Mouse (Mus musculus): ENCODE measurements around the gene Aip. TPM values are rescaled to one million over a fixed set of nuclear protein-coding genes. Genes with fewer than 3 reads are reported as not detected.

Aip gene
- polyA plus RNA-seq, 1 experiment from 2014 or later = 70.9 TPM

DNA sequence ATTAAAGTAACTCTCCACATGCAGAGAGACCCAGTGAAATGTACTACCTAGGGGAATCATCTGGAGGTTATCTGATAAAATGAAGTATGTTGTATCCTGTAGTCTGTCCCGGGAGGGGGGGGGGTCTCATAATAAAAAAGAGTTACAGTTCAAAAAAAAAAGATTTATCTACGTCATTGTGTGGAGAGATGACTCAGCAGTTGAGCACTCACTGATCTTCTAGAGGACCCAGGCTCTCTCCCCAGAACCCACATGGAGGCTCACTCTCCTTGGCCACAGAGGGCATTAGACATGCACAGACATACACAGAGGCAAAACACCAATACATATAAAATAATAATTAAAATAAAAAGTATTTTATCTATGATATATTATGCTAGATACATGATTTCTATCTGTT, 34.3 kb downstream of the Aip start:
- Histone ChIP-seq H3K4me1 (peaks cover 6% of the 10 kb centered on the region), H3K27ac (replicated peaks) (no peak overlapping the region), H3K4me3 (no peak overlapping the region), H3K9me3 (no peaks in the 10 kb centered on the region), H3K36me3 (replicated peaks) (no peaks in the 10 kb centered on the region), H3K27me3 (replicated peaks; ENCODE audit: low read depth, poor library complexity, severe bottlenecking) (no peaks in the 10 kb centered on the region)
- 72% methylated on average over 2 of the region's 2 CpGs for WGBS
- no peak for DNase-seq (ENCODE audit: low spot score)

DNA sequence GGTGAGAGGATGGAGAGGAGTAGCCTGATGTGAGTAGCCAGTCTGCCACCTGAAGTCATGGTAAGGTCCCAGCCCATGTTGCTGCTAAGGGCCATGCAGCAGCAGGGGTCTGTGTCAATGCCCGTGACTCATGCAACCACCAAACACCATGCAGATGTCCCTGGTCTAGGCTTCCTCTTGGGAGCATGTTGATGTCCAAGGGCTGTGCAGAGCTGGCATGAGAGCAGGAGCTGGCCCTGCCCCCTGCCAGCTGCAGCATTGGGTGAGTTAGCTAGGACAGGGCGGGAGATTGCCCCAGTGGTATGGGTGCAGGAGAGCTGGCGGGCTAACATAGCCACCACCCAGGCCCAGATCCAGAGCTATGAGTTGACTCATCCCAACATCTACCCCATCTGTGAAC, 35.2 kb downstream of the Aip start:
- no peaks in the 10 kb centered on the region for H3K27me3 ChIP-seq (replicated peaks; ENCODE audit: low read depth, poor library complexity, severe bottlenecking)
- no peaks in the 10 kb centered on the region for H3K9me3 ChIP-seq
- WGBS = 85% methylated on average over 3 of the region's 3 CpGs
- no peak overlapping the region for H3K4me3 ChIP-seq
- H3K27ac ChIP-seq (replicated peaks) = no peak overlapping the region
- H3K36me3 ChIP-seq (replicated peaks) = no peaks in the 10 kb centered on the region
- no peak for DNase-seq (ENCODE audit: low spot score)
- no peaks in the 10 kb centered on the region for H3K4me1 ChIP-seq

DNA sequence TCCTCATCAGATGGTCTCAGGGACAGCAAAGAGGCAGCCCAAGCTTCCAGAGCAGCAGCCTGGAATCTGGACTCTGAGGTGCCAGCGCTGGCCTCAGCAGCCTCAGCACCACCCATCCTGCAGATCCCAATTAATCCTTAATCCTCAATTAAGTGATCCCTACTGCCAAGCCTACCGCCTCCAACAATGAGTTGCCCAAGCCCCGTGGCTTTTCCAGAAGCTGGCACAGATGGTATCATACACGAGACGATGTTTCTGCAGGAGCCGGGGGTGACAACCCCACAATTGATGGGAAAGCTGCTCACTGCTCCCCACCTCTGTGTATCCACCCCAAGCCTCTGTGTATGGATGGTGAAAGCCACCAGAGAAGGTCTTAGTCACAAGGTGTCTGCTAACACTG, 36.5 kb downstream of the Aip start:
- Histone ChIP-seq H3K36me3 (replicated peaks) (no peaks in the 10 kb centered on the region), H3K9me3 (no peaks in the 10 kb centered on the region), H3K27ac (replicated peaks) (no peak overlapping the region), H3K27me3 (replicated peaks; ENCODE audit: low read depth, poor library complexity, severe bottlenecking) (peaks cover 3% of the 10 kb centered on the region; the same call in 1 of the 2 replicates), H3K4me1 (no peaks in the 10 kb centered on the region), H3K4me3 (no peak overlapping the region)
- no peak for DNase-seq (ENCODE audit: low spot score)
- WGBS = 75% methylated on average over 6 of the region's 6 CpGs

DNA sequence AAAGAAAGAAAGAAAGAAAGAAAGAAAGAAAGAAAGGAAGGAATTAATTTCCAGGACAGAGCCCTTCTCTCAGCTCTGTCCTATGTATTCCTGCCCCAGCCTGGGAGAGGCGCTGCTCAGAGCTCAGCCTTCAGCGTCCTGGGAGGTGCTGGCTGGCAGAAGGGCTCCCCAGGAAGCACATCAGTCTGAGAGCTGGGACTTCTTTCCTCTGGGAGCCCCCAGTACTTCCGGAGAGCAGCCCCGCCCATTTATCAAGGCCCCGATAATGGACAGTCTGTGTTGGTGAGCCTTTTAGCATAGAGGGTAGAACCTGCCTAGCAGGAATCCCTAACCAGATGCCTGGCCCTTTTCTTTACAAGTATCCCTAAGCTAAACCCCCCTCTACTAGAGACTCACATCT, 37.5 kb downstream of the Aip start:
- no peaks in the 10 kb centered on the region for H3K9me3 ChIP-seq

GRCm38 (mm10) chr19:4087090-4087489, 38.6 kb downstream of the Aip start:
- no peak for DNase-seq (ENCODE audit: low spot score)
- H3K36me3 ChIP-seq (replicated peaks) = no peaks in the 10 kb centered on the region
- WGBS = 92% methylated on average over 5 of the region's 5 CpGs
- no peak overlapping the region for H3K27ac ChIP-seq (replicated peaks)
- H3K27me3 ChIP-seq (replicated peaks; ENCODE audit: low read depth, poor library complexity, severe bottlenecking) = peaks cover 16% of the 10 kb centered on the region
- peaks cover 6% of the 10 kb centered on the region for H3K4me1 ChIP-seq
- no peaks in the 10 kb centered on the region for H3K9me3 ChIP-seq
- no peak overlapping the region for H3K4me3 ChIP-seq

More for the DNA sequence above, 37.5 kb downstream of the Aip start:
- 55% methylated on average over 5 of the region's 5 CpGs for WGBS
- Histone ChIP-seq H3K27me3 (replicated peaks; ENCODE audit: low read depth, poor library complexity, severe bottlenecking) (peaks cover 10% of the 10 kb centered on the region; the same call in 1 of the 2 replicates), H3K4me1 (peaks cover 6% of the 10 kb centered on the region), H3K36me3 (replicated peaks) (no peaks in the 10 kb centered on the region), H3K27ac (replicated peaks) (no peak overlapping the region), H3K4me3 (no peak overlapping the region)
- no peak for DNase-seq (ENCODE audit: low spot score)

DNA sequence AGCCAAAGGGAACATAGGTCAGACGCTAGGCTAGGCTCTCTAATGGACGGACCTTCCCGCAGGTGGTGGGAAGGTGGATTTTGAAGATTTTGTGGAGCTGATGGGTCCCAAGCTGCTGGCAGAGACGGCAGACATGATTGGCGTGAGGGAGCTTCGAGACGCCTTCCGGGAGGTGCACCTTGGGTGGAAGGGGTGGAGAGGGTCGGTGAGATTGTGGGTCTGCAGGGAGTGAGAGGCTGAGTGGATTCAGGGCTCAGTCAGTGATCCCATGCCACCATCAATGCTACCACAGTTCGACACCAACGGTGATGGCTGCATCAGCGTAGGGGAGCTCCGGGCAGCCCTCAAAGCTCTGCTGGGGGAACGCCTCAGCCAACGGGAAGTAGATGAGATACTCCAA, 39.5 kb downstream of the Aip start:
- no peak for DNase-seq (ENCODE audit: low spot score)
- H3K4me3 ChIP-seq = no peak overlapping the region
- no peaks in the 10 kb centered on the region for H3K9me3 ChIP-seq
- no peaks in the 10 kb centered on the region for H3K36me3 ChIP-seq (replicated peaks)
- H3K4me1 ChIP-seq = peaks cover 6% of the 10 kb centered on the region
- H3K27me3 ChIP-seq (replicated peaks; ENCODE audit: low read depth, poor library complexity, severe bottlenecking) = peaks cover 16% of the 10 kb centered on the region
- WGBS = 94% methylated on average over 15 of the region's 15 CpGs
- no peak overlapping the region for H3K27ac ChIP-seq (replicated peaks)

- WGBS = 90% methylated on average over 1 of the region's 1 CpGs
- Histone ChIP-seq H3K36me3 (replicated peaks) (no peaks in the 10 kb centered on the region), H3K9me3 (no peaks in the 10 kb centered on the region), H3K27ac (replicated peaks) (no peak overlapping the region), H3K4me1 (peaks cover 6% of the 10 kb centered on the region), H3K27me3 (replicated peaks; ENCODE audit: low read depth, poor library complexity, severe bottlenecking) (peaks cover 16% of the 10 kb centered on the region), H3K4me3 (no peak overlapping the region)
- DNase-seq (ENCODE audit: low spot score) = no peak
Observed at GRCm38 (mm10) chr19:4084984-4085383, 40.7 kb downstream of the Aip start.

DNA sequence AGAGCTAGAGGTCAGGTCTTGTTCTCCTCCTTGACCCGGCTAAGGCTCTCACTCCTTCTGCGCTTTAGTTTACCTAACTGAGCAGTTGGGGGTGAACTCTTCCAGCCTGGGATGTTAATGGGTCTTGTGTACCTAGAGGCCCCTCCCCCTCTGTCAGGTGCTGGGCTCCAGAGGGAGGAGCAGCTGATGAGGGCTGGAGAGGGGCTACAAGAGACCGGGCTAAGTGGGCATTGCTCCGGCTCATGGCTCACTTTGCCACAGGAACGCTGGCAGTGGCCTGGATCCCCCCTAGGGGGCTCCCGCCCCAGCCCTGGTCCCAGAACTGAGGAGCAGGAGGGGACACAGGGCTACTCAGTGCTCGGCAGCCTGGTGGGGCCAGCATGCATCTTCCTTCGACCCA, 41.8 kb downstream of the Aip start:
- 27% methylated on average over 8 of the region's 8 CpGs for WGBS
- Histone ChIP-seq H3K27ac (replicated peaks) (no peak overlapping the region), H3K4me1 (peaks cover 6% of the 10 kb centered on the region), H3K36me3 (replicated peaks) (no peaks in the 10 kb centered on the region), H3K4me3 (no peak overlapping the region), H3K9me3 (no peaks in the 10 kb centered on the region), H3K27me3 (replicated peaks; ENCODE audit: low read depth, poor library complexity, severe bottlenecking) (peaks cover 16% of the 10 kb centered on the region)
- DNase-seq (ENCODE audit: low spot score) = no peak

DNA sequence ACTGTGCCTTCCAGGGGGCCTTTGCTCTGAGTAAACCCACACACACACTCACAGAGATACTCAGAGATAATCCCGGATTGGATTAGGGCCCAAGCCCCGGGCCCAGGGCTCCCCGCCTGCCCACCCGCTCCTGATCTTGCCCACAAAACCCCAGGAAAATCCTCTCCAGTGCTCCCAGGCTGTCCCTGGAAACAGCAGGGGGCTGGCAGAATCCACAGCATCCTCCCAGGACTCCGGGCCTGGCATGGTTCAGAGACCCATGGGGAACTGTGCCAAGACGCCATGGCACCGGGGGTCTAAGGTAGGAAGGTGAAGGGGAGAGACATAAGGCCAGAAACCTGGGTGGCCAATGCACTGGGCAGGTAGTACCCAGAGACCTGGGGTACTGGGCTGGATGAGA, 42.3 kb downstream of the Aip start:
- WGBS = 76% methylated on average over 7 of the region's 7 CpGs
- DNase-seq (ENCODE audit: low spot score) = no peak
- Histone ChIP-seq H3K9me3 (no peaks in the 10 kb centered on the region), H3K27ac (replicated peaks) (no peak overlapping the region), H3K27me3 (replicated peaks; ENCODE audit: low read depth, poor library complexity, severe bottlenecking) (peaks cover 16% of the 10 kb centered on the region), H3K4me1 (peaks cover 6% of the 10 kb centered on the region), H3K36me3 (replicated peaks) (no peaks in the 10 kb centered on the region), H3K4me3 (no peak overlapping the region)

- no peaks in the 10 kb centered on the region for H3K9me3 ChIP-seq
- H3K4me3 ChIP-seq = no peak overlapping the region
- peaks cover 6% of the 10 kb centered on the region for H3K4me1 ChIP-seq
- H3K27ac ChIP-seq (replicated peaks) = no peak overlapping the region
- peaks cover 16% of the 10 kb centered on the region for H3K27me3 ChIP-seq (replicated peaks; ENCODE audit: low read depth, poor library complexity, severe bottlenecking)
- H3K36me3 ChIP-seq (replicated peaks) = no peaks in the 10 kb centered on the region
- DNase-seq (ENCODE audit: low spot score) = no peak
- WGBS = 83% methylated on average over 11 of the region's 11 CpGs
Observed at GRCm38 (mm10) chr19:4082219-4082965, 43.3 kb downstream of the Aip start.

DNA sequence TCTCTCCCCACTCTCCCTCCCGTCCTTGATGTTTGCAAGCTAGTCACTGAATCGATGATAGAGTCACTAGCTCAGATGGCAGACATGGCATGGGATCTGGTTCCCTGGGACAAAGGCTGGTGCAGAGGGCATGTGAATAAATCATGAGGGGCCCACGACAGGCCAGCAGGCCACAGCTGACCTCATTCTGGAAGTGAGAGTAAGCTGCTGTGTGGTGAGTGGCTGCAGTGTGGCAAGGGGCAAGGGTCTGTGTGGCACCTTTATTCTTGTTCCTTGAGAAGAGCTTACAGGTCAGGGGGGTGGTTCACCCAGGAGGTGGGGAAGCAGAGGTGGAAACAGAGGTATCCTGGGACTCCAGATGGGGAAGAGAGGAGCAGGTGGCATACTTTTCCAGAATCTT, 44.3 kb downstream of the Aip start, which contains the start of gene Cabp2:
TSS of gene Cabp2 (plus strand) at position 185 of the 400 bp plus-strand sequence.
- no peak within 1 kb of the TSS for H3K4me3 ChIP-seq
- H3K4me1 ChIP-seq = peaks cover 6% of the 10 kb centered on the region
- peaks cover 16% of the 10 kb centered on the region for H3K27me3 ChIP-seq (replicated peaks; ENCODE audit: low read depth, poor library complexity, severe bottlenecking)
- no peak within 1 kb of the TSS for H3K27ac ChIP-seq (replicated peaks)
- no peaks in the 10 kb centered on the region for H3K36me3 ChIP-seq (replicated peaks)
- WGBS = 73% methylated on average over 3 of the region's 3 CpGs
- no peak for DNase-seq (ENCODE audit: low spot score)
- H3K9me3 ChIP-seq = no peaks in the 10 kb centered on the region

- Histone ChIP-seq H3K4me3 (no peak overlapping the region), H3K27me3 (replicated peaks; ENCODE audit: low read depth, poor library complexity, severe bottlenecking) (peaks cover 16% of the 10 kb centered on the region), H3K36me3 (replicated peaks) (no peaks in the 10 kb centered on the region), H3K27ac (replicated peaks) (no peak overlapping the region), H3K4me1 (peaks cover 6% of the 10 kb centered on the region), H3K9me3 (no peaks in the 10 kb centered on the region)
- no peak for DNase-seq (ENCODE audit: low spot score)
- WGBS = 67% methylated on average over 8 of the region's 8 CpGs
Observed at GRCm38 (mm10) chr19:4080511-4081009, 45.1 kb downstream of the Aip start.

GRCm38 (mm10) chr19:4079594-4079993, 46.1 kb downstream of the Aip start:
- Histone ChIP-seq H3K27ac (replicated peaks) (no peak overlapping the region), H3K36me3 (replicated peaks) (no peaks in the 10 kb centered on the region), H3K4me3 (no peak overlapping the region), H3K4me1 (peaks cover 6% of the 10 kb centered on the region), H3K27me3 (replicated peaks; ENCODE audit: low read depth, poor library complexity, severe bottlenecking) (peaks cover 16% of the 10 kb centered on the region), H3K9me3 (no peaks in the 10 kb centered on the region)
- WGBS = 87% methylated on average over 1 of the region's 1 CpGs
- no peak for DNase-seq (ENCODE audit: low spot score)
